Mouse (Mus musculus): ENCODE results near the gene Tob2.
A peak's percentile ranks its signal among the peaks of the same experiment; 100 is the strongest.

GRCm38 (mm10) chr15:81839634-81840033, 19.0 kb downstream of the Tob2 start:
- TF ChIP-seq CTCF (IDR thresholded peaks at IDR 0.05; ENCODE audit: low read depth) (no peak), EP300 (IDR thresholded peaks at IDR 0.05; ENCODE audit: low read depth) (peak; percentile 99)

All from heart, postnatal 0 days (tissue).